Mouse (Mus musculus) large intestine, adult 2 months (tissue): Measurements from ENCODE around the gene Gm973. TPM values are rescaled to one million over a fixed set of nuclear protein-coding genes. Genes with fewer than 3 reads are reported as not detected.

Experiments
- DNase-seq: peaks from one replicate; pipeline ENCODE4 v3.0.0-alpha.2; 2012; ENCODE audit warnings: low read depth, low spot score
- WGBS: fragments of 180-500 bp; shearing (Covaris S2); methylation state at CpG from one replicate; pipeline ENCODE4 v1.1.7; 2018; 5-methylcytosine and 5-hydroxymethylcytosine counted together
- polyA plus RNA-seq: library from polyadenylated mRNA; depleted of rRNA; stranded (reverse); fragments of >200 nt; gene quantifications from 2 replicates; pipeline ENCODE4 v1.2.3, GENCODE M21; 2012; rRNA removed

Gene Gm973
- polyA plus RNA-seq: 0.11 and 0.43 TPM in 2 replicates

GRCm38 (mm10) chr1:59516026-59516917 lies at the start of gene Gm973:
Gene Gm973 (plus strand): TSS chr1:59516264.
- DNase-seq: no peak
- 39% methylated on average over 25 of the region's 25 CpGs for WGBS

GRCm38 (mm10) chr1:59469170-59469569 lies 46.9 kb upstream of the Gm973 start:
- WGBS: 81% methylated on average over 4 of the region's 4 CpGs
- DNase-seq: no peak

- DNase-seq: no peak
- 75% methylated on average over 4 of the region's 4 CpGs for WGBS
Observed at GRCm38 (mm10) chr1:59470766-59471165, 45.3 kb upstream of the Gm973 start.

- WGBS: 29% methylated on average over 11 of the region's 11 CpGs
- DNase-seq: no peak
Observed at GRCm38 (mm10) chr1:59472368-59473180, 43.5 kb upstream of the Gm973 start.

- 73% methylated on average over 4 of the region's 4 CpGs for WGBS
Observed at GRCm38 (mm10) chr1:59473181-59473555, 42.9 kb upstream of the Gm973 start.

GRCm38 (mm10) chr1:59475618-59476017 lies 40.4 kb upstream of the Gm973 start:
- WGBS: 24% methylated on average over 2 of the region's 2 CpGs
- DNase-seq: no peak

More at GRCm38 (mm10) chr1:59473181-59473555, 42.9 kb upstream of the Gm973 start:
- no peak for DNase-seq

GRCm38 (mm10) chr1:59478911-59479310 lies 37.2 kb upstream of the Gm973 start:
- WGBS: 38% methylated on average over 3 of the region's 3 CpGs
- DNase-seq: no peak

GRCm38 (mm10) chr1:59480821-59481455 lies 35.1 kb upstream of the Gm973 start:
- 41% methylated on average over 23 of the region's 23 CpGs for WGBS
- DNase-seq: no peak

- DNase-seq: peak; percentile 93
- under 1% methylated on average over 54 of the region's 57 CpGs for WGBS
Observed at GRCm38 (mm10) chr1:59481456-59482291, 34.4 kb upstream of the Gm973 start.

- under 1% methylated on average over 35 of the region's 35 CpGs for WGBS
- DNase-seq: no peak
Observed at GRCm38 (mm10) chr1:59482331-59482695, 33.8 kb upstream of the Gm973 start, which contains the start of gene Fzd7. Gene Fzd7 (plus strand): TSS chr1:59482424.

GRCm38 (mm10) chr1:59482696-59483520 lies 33.2 kb upstream of the Gm973 start:
- no peak for DNase-seq
- WGBS: under 1% methylated on average over 81 of the region's 88 CpGs

GRCm38 (mm10) chr1:59483521-59484245 lies 32.4 kb upstream of the Gm973 start:
- 4% methylated on average over 46 of the region's 46 CpGs for WGBS
- DNase-seq: no peak

GRCm38 (mm10) chr1:59484314-59484713 lies 31.8 kb upstream of the Gm973 start:
- DNase-seq: no peak
- 21% methylated on average over 21 of the region's 21 CpGs for WGBS

GRCm38 (mm10) chr1:59484791-59485785 lies 31.0 kb upstream of the Gm973 start:
- 20% methylated on average over 16 of the region's 16 CpGs for WGBS
- DNase-seq: no peak

GRCm38 (mm10) chr1:59485803-59486202 lies 30.3 kb upstream of the Gm973 start:
- no peak for DNase-seq
- WGBS: 51% methylated on average over 4 of the region's 4 CpGs

- 7% methylated on average over 10 of the region's 10 CpGs for WGBS
- DNase-seq: no peak
Observed at GRCm38 (mm10) chr1:59487651-59488051, 28.4 kb upstream of the Gm973 start.

- no peak for DNase-seq
- 16% methylated on average over 4 of the region's 4 CpGs for WGBS
Observed at GRCm38 (mm10) chr1:59488481-59488880, 27.6 kb upstream of the Gm973 start.
